Mouse (Mus musculus) adrenal gland, postnatal 14 days (tissue): ENCODE measurements at regions not wholly inside any gene's neighbourhood (a gene's known extent, or its start where the extent isn't known, plus 50 kb on each side); places are given as distances from the start of the nearest gene placed in this dataset.

Source experiments
- DNase-seq: peaks from one replicate; pipeline ENCODE4 v3.0.0; 2021; ENCODE audit warnings: mixed read lengths

DNA sequence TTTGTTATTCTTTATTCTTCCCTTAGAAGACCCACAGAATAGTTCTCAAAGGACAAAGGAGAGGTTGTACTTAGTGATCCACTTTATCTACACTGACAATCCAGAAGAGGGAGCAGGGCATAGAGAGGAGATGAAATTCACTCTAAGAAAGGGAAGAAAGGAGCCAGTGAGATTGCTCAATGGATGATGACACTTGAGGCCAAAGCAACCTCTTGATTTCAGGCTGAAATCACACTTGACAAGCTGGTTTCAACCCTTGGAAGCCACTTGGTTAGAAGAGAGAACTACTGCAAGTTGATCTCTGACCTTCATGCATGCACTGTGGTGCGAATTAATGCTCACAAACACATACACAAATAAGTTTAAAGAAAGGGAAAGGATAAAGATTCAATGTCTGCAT, 66.5 kb downstream of the Ccnl1 start:
- DNase-seq: no peak

DNA sequence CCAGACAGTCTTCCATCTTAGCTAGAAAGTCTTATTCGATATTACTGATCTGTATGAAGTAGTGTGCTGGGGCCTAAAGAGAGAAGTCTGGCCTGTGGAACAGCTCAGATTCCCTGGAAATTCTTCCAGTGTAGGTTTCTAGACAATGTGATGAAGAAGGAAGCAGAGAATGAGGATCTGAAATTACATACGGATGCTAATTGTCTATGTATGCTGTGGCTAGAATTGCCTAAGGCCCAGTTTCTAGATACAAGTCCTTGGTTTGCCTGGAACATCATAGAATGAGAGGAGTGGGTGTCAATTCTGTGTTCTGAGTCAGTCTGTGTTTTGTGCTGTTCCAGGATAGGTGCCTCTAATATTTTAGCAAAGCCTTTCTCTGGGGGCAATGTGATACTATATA, 66.9 kb downstream of the Ccnl1 start:
- DNase-seq: no peak

DNA sequence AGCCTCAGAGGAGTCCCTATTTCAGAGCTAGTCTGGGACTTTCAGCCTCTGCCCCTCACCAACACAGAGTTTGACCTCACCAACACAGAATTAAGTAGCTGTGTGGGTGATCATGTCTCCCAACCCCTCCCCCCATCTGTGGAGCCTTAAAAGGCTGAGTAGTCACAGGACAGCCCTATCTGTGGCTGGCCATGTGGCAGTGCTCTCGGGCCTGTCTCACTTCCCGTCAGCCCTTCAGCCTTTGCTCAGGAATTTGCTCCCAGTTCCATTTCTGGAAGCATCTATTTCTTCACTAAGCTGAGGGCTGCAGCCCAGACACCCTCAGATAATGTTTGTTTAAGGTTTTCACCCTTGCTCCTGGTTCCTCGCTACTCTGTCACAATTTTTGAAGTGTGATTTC, 69.1 kb downstream of the Ccnl1 start:
- DNase-seq: peak; percentile 6

DNA sequence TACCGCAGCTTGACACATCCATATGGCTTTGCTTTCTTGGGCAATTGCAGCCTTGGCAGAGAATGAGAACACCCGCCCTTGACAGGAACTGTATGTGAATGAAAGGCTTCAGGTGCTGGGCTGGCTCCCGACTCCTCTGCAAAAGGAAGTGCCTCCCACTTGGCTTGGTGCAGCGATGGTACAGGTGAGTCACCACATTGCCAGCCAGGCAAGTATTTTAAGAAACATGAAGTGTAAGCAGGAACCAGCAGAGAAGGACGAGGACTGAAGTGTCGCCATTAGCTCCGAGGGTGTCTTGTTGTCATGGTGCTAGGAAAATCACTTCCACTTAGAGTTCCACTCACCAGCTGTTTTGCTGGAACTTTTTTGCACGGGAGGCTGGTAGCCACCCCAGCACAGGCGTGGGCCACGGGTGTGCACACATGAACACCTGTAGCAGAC, 73.5 kb downstream of the Ccnl1 start:
- peak; percentile 27 for DNase-seq

DNA sequence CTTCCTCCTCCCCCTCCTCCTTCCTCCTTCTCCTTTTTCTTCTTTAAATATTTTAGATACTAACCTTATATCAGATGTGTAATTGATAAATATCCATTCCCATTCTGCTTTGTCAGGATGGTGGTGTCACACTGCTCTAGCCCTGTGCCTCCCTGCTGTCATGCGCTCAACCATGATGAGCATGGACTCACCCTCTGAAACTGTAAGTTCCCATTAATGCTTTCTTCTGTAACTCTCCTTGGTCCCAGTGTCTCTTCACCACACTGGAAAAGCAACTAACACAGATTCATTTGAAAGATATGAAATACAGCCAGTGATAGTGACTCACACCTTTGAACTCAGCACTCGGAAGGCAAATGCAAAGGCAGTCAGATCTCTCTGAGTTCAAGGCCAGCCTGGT, 75.9 kb downstream of the Ccnl1 start:
- DNase-seq: no peak
